Mouse (Mus musculus): ENCODE data around the gene Medag. TPM values are rescaled to one million over a fixed set of nuclear protein-coding genes. Genes with fewer than 3 reads are reported as not detected.

Medag gene
- polyA plus RNA-seq, 1 experiment from 2014 or later: 0.21 TPM

DNA sequence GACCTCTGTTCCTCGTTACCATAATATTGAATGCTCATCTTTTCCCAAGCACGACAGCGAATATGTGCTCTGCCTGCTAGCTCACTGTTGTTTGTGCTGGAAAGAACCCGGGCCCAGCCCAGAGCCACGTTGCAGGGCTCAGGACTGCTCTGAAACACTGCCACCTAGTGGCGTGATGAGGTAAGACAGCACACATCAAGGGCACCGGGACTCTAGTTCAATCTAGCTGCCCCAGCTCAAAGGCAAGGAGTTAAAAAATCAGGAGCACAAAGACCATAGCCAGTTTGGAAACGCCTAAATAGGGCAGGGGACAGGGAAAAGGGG lies 35.7 kb upstream of the Medag start:
- no peak overlapping the region for H3K27ac ChIP-seq (ENCODE audit: low read depth)
- H3K27me3 ChIP-seq (ENCODE audit: insufficient read depth, low read length): no peaks in the 10 kb centered on the region
- H3K4me3 ChIP-seq (ENCODE audit: low read depth, low read length): no peak overlapping the region
- under 1% methylated on average over 8 of the region's 8 CpGs for WGBS (ENCODE audit: insufficient replicate concordance)
- no peak overlapping the region for H3K4me2 ChIP-seq (ENCODE audit: low read depth, low read length)
- DNase-seq (peak; percentile 84), ATAC-seq (peak; percentile 60; the same call in 1 of the 2 replicates)
- no peaks in the 10 kb centered on the region for H3K36me3 ChIP-seq (replicated peaks; ENCODE audit: insufficient read depth, low read length)
- no peaks in the 10 kb centered on the region for H3K9me3 ChIP-seq (ENCODE audit: low read length)
- TF ChIP-seq CTCF (IDR thresholded peaks at IDR 0.05; ENCODE audit: low read depth) (peak; percentile 96), EP300 (IDR thresholded peaks at IDR 0.05; ENCODE audit: low read depth) (no peak)
- no peaks in the 10 kb centered on the region for H3K4me1 ChIP-seq (ENCODE audit: insufficient read depth)
- H3K9ac ChIP-seq (replicated peaks): no peak overlapping the region

DNA sequence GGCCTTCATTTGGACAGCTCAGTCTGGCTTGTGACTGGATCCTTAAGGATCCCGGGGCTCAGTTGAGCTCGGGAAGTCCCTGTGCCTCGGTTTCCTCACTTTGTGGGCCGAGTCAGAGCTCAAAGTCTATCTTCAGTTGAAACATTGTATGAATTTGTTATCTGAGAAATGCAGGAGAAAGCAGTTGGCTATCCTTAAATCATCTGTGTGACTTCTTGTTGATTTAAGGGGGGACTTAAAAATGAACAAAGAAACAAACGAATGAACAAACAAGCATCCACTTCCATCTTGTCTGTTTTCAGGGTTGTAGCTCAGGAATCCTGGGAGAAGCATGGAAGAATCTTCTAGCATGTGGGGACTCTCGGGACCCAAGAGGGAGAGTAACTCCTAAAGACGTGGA lies 35.2 kb upstream of the Medag start:
- no peak for TF ChIP-seq CTCF (IDR thresholded peaks at IDR 0.05; ENCODE audit: low read depth)
- no peak for TF ChIP-seq EP300 (IDR thresholded peaks at IDR 0.05; ENCODE audit: low read depth)
- DNase-seq: no peak
- Histone ChIP-seq H3K4me3 (ENCODE audit: low read depth, low read length) (no peak overlapping the region), H3K4me2 (ENCODE audit: low read depth, low read length) (no peak overlapping the region), H3K36me3 (replicated peaks; ENCODE audit: insufficient read depth, low read length) (no peaks in the 10 kb centered on the region), H3K27me3 (ENCODE audit: insufficient read depth, low read length) (no peaks in the 10 kb centered on the region), H3K9me3 (ENCODE audit: low read length) (no peaks in the 10 kb centered on the region), H3K27ac (ENCODE audit: low read depth) (no peak overlapping the region), H3K4me1 (ENCODE audit: insufficient read depth) (no peaks in the 10 kb centered on the region), H3K9ac (replicated peaks) (no peak overlapping the region)
- ATAC-seq: no peak
- 56% methylated on average over 7 of the region's 7 CpGs for WGBS (ENCODE audit: insufficient replicate concordance)

DNA sequence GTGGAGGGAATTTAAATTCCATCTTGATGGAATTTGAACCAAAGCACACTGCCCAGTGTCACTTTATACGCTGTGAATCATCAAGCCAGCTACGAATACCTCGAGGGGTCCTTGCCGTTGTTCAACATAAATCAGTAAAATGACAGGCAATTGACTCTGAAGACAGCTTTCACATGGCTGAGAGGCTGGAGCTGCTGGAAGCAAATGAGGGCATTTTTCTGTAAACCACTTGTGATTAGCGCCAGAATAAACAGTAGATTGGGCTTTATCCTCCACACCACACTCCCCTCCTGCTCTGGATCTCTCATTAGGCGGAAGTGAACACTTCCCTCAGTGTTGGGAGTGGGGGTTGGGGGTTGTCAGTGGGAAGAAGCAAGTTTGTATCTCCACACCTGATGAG lies 34.3 kb upstream of the Medag start:
- no peak for ATAC-seq
- 22% methylated on average over 6 of the region's 6 CpGs for WGBS (ENCODE audit: insufficient replicate concordance)
- Histone ChIP-seq H3K4me1 (ENCODE audit: insufficient read depth) (no peaks in the 10 kb centered on the region), H3K27ac (ENCODE audit: low read depth) (no peak overlapping the region), H3K4me2 (ENCODE audit: low read depth, low read length) (no peak overlapping the region), H3K27me3 (ENCODE audit: insufficient read depth, low read length) (no peaks in the 10 kb centered on the region), H3K9me3 (ENCODE audit: low read length) (no peaks in the 10 kb centered on the region), H3K4me3 (ENCODE audit: low read depth, low read length) (no peak overlapping the region), H3K36me3 (replicated peaks; ENCODE audit: insufficient read depth, low read length) (no peaks in the 10 kb centered on the region), H3K9ac (replicated peaks) (no peak overlapping the region)
- no peak for TF ChIP-seq EP300 (IDR thresholded peaks at IDR 0.05; ENCODE audit: low read depth)
- no peak for TF ChIP-seq CTCF (IDR thresholded peaks at IDR 0.05; ENCODE audit: low read depth)
- no peak for DNase-seq

DNA sequence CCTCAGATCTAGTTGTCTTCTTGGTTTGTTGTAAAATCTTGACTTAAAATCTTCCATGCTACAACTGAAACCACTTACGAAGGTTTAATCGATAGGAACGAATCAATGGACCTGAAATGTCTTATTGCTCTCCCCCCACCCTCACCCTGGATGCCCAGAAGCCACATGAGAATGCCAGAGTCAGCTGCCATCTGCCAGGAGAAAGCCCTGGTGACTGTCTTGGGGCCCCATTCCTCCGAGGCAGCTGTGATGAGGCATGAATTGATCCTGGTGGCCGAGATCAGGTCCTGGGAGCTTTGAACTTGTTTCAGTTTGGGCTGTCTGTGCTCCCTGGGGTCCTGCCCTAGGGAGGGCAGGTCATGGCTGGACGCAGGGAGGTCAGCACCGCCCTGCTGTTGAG lies 33.0 kb upstream of the Medag start:
- H3K27me3 ChIP-seq (ENCODE audit: insufficient read depth, low read length): no peaks in the 10 kb centered on the region
- no peak overlapping the region for H3K27ac ChIP-seq (ENCODE audit: low read depth)
- DNase-seq: no peak
- no peak overlapping the region for H3K9ac ChIP-seq (replicated peaks)
- TF ChIP-seq CTCF (IDR thresholded peaks at IDR 0.05; ENCODE audit: low read depth): no peak
- no peak for ATAC-seq
- no peak overlapping the region for H3K4me3 ChIP-seq (ENCODE audit: low read depth, low read length)
- H3K36me3 ChIP-seq (replicated peaks; ENCODE audit: insufficient read depth, low read length): no peaks in the 10 kb centered on the region
- no peak overlapping the region for H3K4me2 ChIP-seq (ENCODE audit: low read depth, low read length)
- H3K9me3 ChIP-seq (ENCODE audit: low read length): no peaks in the 10 kb centered on the region
- WGBS (ENCODE audit: insufficient replicate concordance): 66% methylated on average over 7 of the region's 7 CpGs
- H3K4me1 ChIP-seq (ENCODE audit: insufficient read depth): no peaks in the 10 kb centered on the region

DNA sequence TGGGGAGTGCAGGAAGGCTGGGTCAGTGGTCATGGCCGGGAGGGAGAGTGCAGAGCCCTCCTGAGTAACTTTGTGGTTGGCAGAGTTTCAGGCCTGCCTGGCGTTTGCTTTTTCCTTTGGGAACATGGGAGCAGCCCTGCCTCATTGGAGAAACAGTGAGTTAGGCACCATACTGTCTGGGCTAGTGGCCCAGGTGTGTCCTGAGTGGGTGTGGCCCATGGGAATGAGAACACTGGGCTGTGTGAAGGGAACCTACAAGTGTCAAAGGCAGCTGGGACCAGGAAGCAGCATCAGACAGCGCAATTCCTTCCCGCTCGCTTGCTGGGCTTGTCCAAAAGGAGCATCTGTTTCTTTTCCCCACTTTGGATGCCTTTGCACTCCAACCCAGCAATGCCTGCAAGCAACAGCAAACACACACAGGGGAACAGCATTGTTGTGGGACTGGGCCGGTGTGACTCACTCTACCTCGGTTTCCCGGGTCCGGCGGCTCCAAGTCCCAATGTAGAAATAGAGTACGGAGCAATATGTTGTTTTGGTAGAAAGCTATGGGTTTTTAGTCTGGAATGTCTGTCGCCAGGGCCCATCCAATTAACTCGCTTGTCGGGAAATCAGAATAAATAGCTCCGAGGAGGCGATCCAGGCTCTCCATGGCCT lies 32.3 kb upstream of the Medag start:
- 83% methylated on average over 16 of the region's 16 CpGs for WGBS (ENCODE audit: insufficient replicate concordance)
- DNase-seq: no peak
- H3K27ac ChIP-seq (ENCODE audit: low read depth): no peak overlapping the region
- TF ChIP-seq CTCF (IDR thresholded peaks at IDR 0.05; ENCODE audit: low read depth): no peak
- no peak for TF ChIP-seq EP300 (IDR thresholded peaks at IDR 0.05; ENCODE audit: low read depth)
- no peak overlapping the region for H3K9ac ChIP-seq (replicated peaks)
- H3K36me3 ChIP-seq (replicated peaks; ENCODE audit: insufficient read depth, low read length): no peaks in the 10 kb centered on the region
- H3K4me1 ChIP-seq (ENCODE audit: insufficient read depth): no peaks in the 10 kb centered on the region
- H3K4me2 ChIP-seq (ENCODE audit: low read depth, low read length): no peak overlapping the region
- no peaks in the 10 kb centered on the region for H3K27me3 ChIP-seq (ENCODE audit: insufficient read depth, low read length)
- no peaks in the 10 kb centered on the region for H3K9me3 ChIP-seq (ENCODE audit: low read length)
- no peak overlapping the region for H3K4me3 ChIP-seq (ENCODE audit: low read depth, low read length)
- ATAC-seq: no peak

DNA sequence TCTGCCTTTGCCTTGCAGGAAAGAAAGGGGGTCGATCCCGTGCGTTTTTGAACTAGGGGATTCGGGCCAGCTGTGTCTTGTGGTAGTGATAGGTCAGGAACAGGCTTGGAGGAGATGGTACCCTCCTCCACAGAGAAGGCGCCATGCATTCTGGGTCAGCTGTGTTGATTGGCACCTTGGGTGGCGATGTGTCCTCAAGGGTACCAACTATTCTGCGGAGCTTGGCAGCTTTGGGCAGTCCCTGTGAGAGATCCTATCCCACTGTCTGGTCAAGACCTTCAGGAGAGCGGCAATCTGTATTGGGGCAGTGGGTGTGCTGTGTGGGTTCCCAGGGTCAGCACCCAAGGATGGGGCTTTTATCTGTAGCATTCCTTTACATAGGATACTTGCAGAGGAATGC lies 31.7 kb upstream of the Medag start:
- Histone ChIP-seq H3K4me2 (ENCODE audit: low read depth, low read length) (no peak overlapping the region), H3K9ac (replicated peaks) (no peak overlapping the region), H3K4me1 (ENCODE audit: insufficient read depth) (no peaks in the 10 kb centered on the region), H3K9me3 (ENCODE audit: low read length) (no peaks in the 10 kb centered on the region), H3K27ac (ENCODE audit: low read depth) (no peak overlapping the region), H3K27me3 (ENCODE audit: insufficient read depth, low read length) (no peaks in the 10 kb centered on the region), H3K4me3 (ENCODE audit: low read depth, low read length) (no peak overlapping the region), H3K36me3 (replicated peaks; ENCODE audit: insufficient read depth, low read length) (no peaks in the 10 kb centered on the region)
- TF ChIP-seq EP300 (IDR thresholded peaks at IDR 0.05; ENCODE audit: low read depth) (no peak), CTCF (IDR thresholded peaks at IDR 0.05; ENCODE audit: low read depth) (no peak)
- WGBS (ENCODE audit: insufficient replicate concordance): 82% methylated on average over 8 of the region's 8 CpGs
- ATAC-seq (no peak), DNase-seq (no peak)

Data from liver, postnatal 0 days (tissue).